Mouse (Mus musculus) liver, adult 2 months (tissue): ENCODE data around the gene Tsga8.

Experiments used
- CTCF ChIP-seq: fragments of 200-500 bp; IDR thresholded peaks from 2 replicates; pipeline ENCODE4 v1.5.1; 2011; ENCODE audit warnings: low read depth, low read length, control low read depth
- POLR2A ChIP-seq: fragments of 200-500 bp; IDR thresholded peaks from 2 replicates; pipeline ENCODE4 v1.6.1; 2011; ENCODE audit warnings: low read length, control low read depth; ENCODE audit not compliant: insufficient read depth; ENCODE audit errors: extremely low read depth

DNA sequence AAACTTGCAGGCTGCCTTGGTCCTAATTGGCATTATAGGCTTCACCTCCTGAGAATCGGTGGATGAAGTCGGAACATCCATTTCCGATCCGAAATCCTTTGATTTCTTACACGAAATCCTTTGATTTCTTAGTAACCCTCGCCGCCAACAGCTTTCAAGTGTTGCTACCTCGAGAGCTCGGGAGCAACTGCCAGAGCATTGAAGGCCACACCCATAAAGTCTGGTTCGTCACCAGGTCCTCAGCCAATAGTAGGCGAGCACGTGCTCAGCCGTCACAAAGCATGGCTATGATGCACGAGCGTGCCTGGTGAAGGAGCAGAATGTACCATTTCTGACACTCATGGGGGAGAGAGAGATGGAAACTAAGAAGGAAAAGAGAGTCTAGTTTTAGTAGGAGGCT is at the start of gene Tsga8:
- TF ChIP-seq CTCF (no peak), POLR2A (no peak)
